30 mouse cellular contexts compared by ENCODE assay signal in the genomic region with DNA sequence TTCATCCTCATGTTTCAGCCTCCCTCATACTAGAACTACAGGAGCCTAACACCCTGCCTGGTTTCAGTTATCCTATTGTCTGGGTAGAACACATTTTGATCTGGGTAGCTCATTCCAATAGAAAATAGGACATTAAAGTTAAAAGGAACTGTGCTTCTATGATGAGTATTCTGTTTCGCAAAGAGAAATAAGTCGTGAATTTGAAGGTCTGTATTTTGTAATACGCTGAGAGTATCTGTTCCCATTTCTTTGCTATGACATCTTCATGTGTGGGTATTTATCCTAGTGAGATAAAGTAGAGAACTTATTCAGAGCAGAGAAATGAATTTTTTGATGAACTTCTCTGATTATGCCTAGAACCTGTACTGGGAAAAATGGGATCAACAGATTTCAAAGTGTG. TPM values are rescaled to one million over a fixed set of nuclear protein-coding genes. Genes with fewer than 3 reads are reported as not detected.
"Had no signal": no experiment of that assay in that cellular context is flagged by ENCODE, and none has a peak within 500 bp of the region (broad histone marks: within the 10 kb centered on the region; RNA-seq: fewer than 3 reads in every experiment).

No protein-coding gene starts in this region.

- DNase-seq: heart, postnatal 10 days; heart, postnatal 14 days; heart, postnatal 36 days; heart, postnatal 4 days; kidney, adult 11 months; kidney, adult 18-20 months; kidney, adult 2 months; kidney, adult 8-10 months; kidney, adult 9 months; kidney, postnatal 10 days; kidney, postnatal 14 days; kidney, postnatal 25 days; kidney, postnatal 36 days; layer of hippocampus, adult 9-11 months; layer of hippocampus, postnatal 36 days had no signal

- ATAC-seq: hindbrain, embryonic 16.5 days; hindbrain, postnatal 0 days; inflammation-experienced regulatory T-cells, adult 6 months; intestine, embryonic 15.5 days; intestine, embryonic 16.5 days; intestine, postnatal 0 days had no signal

RNA-seq across cellular contexts. Expression of gene Tnfsf15, which starts 47.4 kb away (rescaled TPM):
- total RNA-seq: heart, adult 8-10 months; heart, postnatal 10 days; heart, postnatal 14 days; heart, postnatal 25 days; heart, postnatal 36 days; hematopoietic stem cell, adult 5-6 weeks; layer of hippocampus, adult 18-20 months; layer of hippocampus, adult 2 months; layer of hippocampus, adult 8-10 months; layer of hippocampus, postnatal 10 days; layer of hippocampus, postnatal 14 days; layer of hippocampus, postnatal 25 days; layer of hippocampus, postnatal 36 days had no signal
